Mouse (Mus musculus) cerebellum, postnatal 4 days (tissue): ENCODE results near the gene Catsper3.

ENCODE experiments used
- DNase-seq, 2 experiments: peaks; one replicate each; pipeline ENCODE4 v3.0.0; 2022; ENCODE audit warnings: low spot score in 2 of 2, mixed read lengths in 1 of 2

Gene Catsper3

GRCm38 (mm10) chr13:55852205-55852604 is 67.8 kb downstream of the Catsper3 start:
- DNase-seq = no peak

GRCm38 (mm10) chr13:55855793-55856192 is 71.4 kb downstream of the Catsper3 start:
- DNase-seq = no peak

DNA sequence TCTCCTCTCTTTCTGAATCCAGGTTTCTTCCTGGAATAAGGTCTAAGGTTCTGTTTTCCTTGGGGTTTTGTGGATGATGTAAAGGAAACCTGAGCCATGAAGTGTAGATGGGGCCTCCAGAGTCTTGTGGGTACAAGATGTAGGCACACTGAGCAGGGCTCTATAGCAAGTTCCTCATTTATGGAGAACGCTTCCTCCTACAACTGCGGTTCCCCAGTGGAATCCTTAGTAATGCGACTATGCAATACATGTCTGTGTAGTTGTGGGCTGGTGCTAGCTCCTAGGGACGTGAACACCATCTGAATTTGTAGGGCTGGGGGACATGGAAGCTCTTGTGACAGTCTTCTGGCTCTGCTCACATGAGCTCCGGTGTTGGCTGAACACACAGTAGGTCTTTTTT is 74.1 kb downstream of the Catsper3 start:
- DNase-seq = no peak
